Mouse (Mus musculus): ENCODE results near the gene Egln1. TPM values are rescaled to one million over a fixed set of nuclear protein-coding genes. Genes with fewer than 3 reads are reported as not detected.

Egln1 gene
- polyA plus RNA-seq, 1 experiment from 2014 or later: 10.0 TPM

- H3K4me2 ChIP-seq: no peak overlapping the region
- no peaks in the 10 kb centered on the region for H3K36me3 ChIP-seq (ENCODE audit: control insufficient read depth, insufficient read depth, low read length)
- no peak overlapping the region for H3K27ac ChIP-seq (ENCODE audit: low read depth, low read length)
- H3K9ac ChIP-seq (ENCODE audit: low read depth, low read length): no peak overlapping the region
- peaks cover 4% of the 10 kb centered on the region; the same call in 1 of the 2 replicates for H3K4me1 ChIP-seq (replicated peaks; ENCODE audit: control insufficient read depth, insufficient read depth, low read length)
- 75% methylated on average over 7 of the region's 7 CpGs for WGBS
- H3K4me3 ChIP-seq (ENCODE audit: low read depth, low read length): no peak overlapping the region
- DNase-seq (ENCODE audit: low spot score) (no peak), ATAC-seq (replicated peaks; ENCODE audit: low FRiP score) (no peak)
- H3K9me3 ChIP-seq (ENCODE audit: control insufficient read depth, low read length): no peaks in the 10 kb centered on the region
- H3K27me3 ChIP-seq (replicated peaks; ENCODE audit: control insufficient read depth, insufficient read depth, low read length): no peaks in the 10 kb centered on the region
Observed at GRCm38 (mm10) chr8:124953188-124953587, 4.1 kb upstream of the Egln1 start.

- Histone ChIP-seq H3K9me3 (ENCODE audit: control insufficient read depth, low read length) (no peaks in the 10 kb centered on the region), H3K36me3 (ENCODE audit: control insufficient read depth, insufficient read depth, low read length) (peaks cover 2% of the 10 kb centered on the region; the same call in 1 of the 2 replicates), H3K4me2 (peak overlapping the region; percentile 88), H3K4me3 (ENCODE audit: low read depth, low read length) (no peak overlapping the region), H3K27me3 (replicated peaks; ENCODE audit: control insufficient read depth, insufficient read depth, low read length) (0 out of 2 replicates have a peak, but pooled peaks cover 3% of the 10 kb centered on the region), H3K4me1 (replicated peaks; ENCODE audit: control insufficient read depth, insufficient read depth, low read length) (peaks cover 12% of the 10 kb centered on the region), H3K27ac (ENCODE audit: low read depth, low read length) (no peak overlapping the region), H3K9ac (ENCODE audit: low read depth, low read length) (0 out of 2 replicates have a peak overlapping the region, but pooled peaks have one; percentile 80)
- ATAC-seq (replicated peaks; ENCODE audit: low FRiP score) (no peak), DNase-seq (ENCODE audit: low spot score) (no peak)
- WGBS: 62% methylated on average over 2 of the region's 2 CpGs
Observed at GRCm38 (mm10) chr8:124950865-124951264, 1.7 kb upstream of the Egln1 start.

GRCm38 (mm10) chr8:124950069-124950456 lies 939 bp upstream of the Egln1 start:
- H3K4me3 ChIP-seq (ENCODE audit: low read depth, low read length): peak overlapping the region; percentile 85
- WGBS: 41% methylated on average over 10 of the region's 10 CpGs
- H3K4me2 ChIP-seq: peak overlapping the region; percentile 88
- peak overlapping the region; percentile 80 for H3K9ac ChIP-seq (ENCODE audit: low read depth, low read length)
- ATAC-seq (replicated peaks; ENCODE audit: low FRiP score) (no peak), DNase-seq (ENCODE audit: low spot score) (peak; percentile 45)
- H3K36me3 ChIP-seq (ENCODE audit: control insufficient read depth, insufficient read depth, low read length): peaks cover 2% of the 10 kb centered on the region; the same call in 1 of the 2 replicates
- peak overlapping the region; percentile 94; the same call in 1 of the 2 replicates for H3K27ac ChIP-seq (ENCODE audit: low read depth, low read length)
- 0 out of 2 replicates have a peak, but pooled peaks cover 3% of the 10 kb centered on the region for H3K27me3 ChIP-seq (replicated peaks; ENCODE audit: control insufficient read depth, insufficient read depth, low read length)
- peaks cover 14% of the 10 kb centered on the region for H3K4me1 ChIP-seq (replicated peaks; ENCODE audit: control insufficient read depth, insufficient read depth, low read length)
- H3K9me3 ChIP-seq (ENCODE audit: control insufficient read depth, low read length): no peaks in the 10 kb centered on the region

DNA sequence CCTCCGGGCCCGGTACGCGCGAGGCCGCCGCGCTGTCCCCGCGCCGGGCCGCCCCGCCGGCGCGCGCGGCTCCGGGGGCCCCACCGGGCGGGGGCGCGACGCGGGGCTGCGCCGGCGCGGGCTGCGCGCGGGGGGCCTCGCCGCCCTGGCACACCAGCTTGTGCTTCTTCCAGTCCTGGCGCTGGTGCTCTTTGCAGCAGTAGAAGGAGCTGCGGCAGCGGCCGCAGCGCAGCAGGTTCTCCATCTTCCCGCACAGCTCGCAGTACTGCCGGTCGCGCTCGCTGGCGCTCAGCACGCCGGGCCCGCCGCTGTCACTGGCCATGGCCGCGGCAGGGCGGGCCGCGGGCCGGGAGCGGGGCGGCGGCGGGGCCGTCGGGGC lies 402 bp downstream of the Egln1 start:
- peak; percentile 26; the same call in 1 of the 2 replicates for ATAC-seq (replicated peaks; ENCODE audit: low FRiP score)
- peaks cover 2% of the 10 kb centered on the region; the same call in 1 of the 2 replicates for H3K36me3 ChIP-seq (ENCODE audit: control insufficient read depth, insufficient read depth, low read length)
- H3K4me2 ChIP-seq: peak overlapping the region; percentile 88
- H3K27ac ChIP-seq (ENCODE audit: low read depth, low read length): peak overlapping the region; percentile 94
- peaks cover 14% of the 10 kb centered on the region for H3K4me1 ChIP-seq (replicated peaks; ENCODE audit: control insufficient read depth, insufficient read depth, low read length)
- H3K9me3 ChIP-seq (ENCODE audit: control insufficient read depth, low read length): no peaks in the 10 kb centered on the region
- peak; percentile 44 for DNase-seq (ENCODE audit: low spot score)
- 0 out of 2 replicates have a peak, but pooled peaks cover 3% of the 10 kb centered on the region for H3K27me3 ChIP-seq (replicated peaks; ENCODE audit: control insufficient read depth, insufficient read depth, low read length)
- peak overlapping the region; percentile 80 for H3K9ac ChIP-seq (ENCODE audit: low read depth, low read length)
- 1% methylated on average over 41 of the region's 62 CpGs for WGBS
- H3K4me3 ChIP-seq (ENCODE audit: low read depth, low read length): peak overlapping the region; percentile 85

DNA sequence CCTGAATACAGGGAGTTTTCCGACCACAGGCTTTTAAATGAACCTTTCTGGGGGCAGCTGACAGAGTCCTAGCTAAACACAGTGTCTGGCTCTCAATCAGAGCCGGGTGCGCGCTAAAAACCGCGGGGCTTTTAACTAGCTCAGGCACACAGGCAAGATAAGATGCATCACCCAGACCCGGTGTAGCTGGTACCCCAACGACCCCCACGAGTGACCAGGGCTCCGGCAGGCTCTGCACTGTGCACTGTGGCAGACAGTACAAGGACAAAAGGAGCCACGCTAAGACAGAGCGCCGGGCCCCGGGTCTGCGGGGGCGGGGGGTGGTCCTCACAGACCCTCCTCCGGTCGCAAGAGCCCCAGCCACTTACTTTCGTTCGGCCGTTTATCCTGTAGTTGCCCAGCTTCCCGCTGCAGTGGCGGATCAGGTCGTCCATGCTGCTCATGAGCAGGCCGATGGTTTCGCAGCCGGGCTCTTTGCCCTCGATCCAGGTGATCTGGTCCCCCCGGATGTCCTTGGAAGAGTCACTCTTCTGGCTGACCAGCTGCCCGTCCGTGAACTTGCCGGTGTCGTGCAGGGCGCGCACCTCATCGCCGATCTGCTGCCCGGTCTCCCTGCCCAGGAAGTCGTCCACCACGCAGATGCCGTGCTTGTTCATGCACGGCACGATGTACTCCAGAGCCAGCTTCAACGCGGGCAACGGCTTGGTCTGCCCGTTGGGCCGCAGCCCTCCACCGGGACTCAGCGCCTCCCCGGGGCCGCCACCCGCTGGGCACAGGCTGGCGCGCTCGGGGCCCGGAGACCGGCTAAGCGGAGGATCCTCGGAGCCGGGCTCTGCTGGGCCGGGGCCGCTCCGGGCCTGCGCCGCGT lies 1.0 kb downstream of the Egln1 start:
- Histone ChIP-seq H3K36me3 (ENCODE audit: control insufficient read depth, insufficient read depth, low read length) (peaks cover 2% of the 10 kb centered on the region; the same call in 1 of the 2 replicates), H3K27ac (ENCODE audit: low read depth, low read length) (peak overlapping the region; percentile 94), H3K9me3 (ENCODE audit: control insufficient read depth, low read length) (no peaks in the 10 kb centered on the region), H3K4me3 (ENCODE audit: low read depth, low read length) (peak overlapping the region; percentile 85), H3K9ac (ENCODE audit: low read depth, low read length) (peak overlapping the region; percentile 80), H3K27me3 (replicated peaks; ENCODE audit: control insufficient read depth, insufficient read depth, low read length) (0 out of 2 replicates have a peak, but pooled peaks cover 3% of the 10 kb centered on the region), H3K4me2 (peak overlapping the region; percentile 88), H3K4me1 (replicated peaks; ENCODE audit: control insufficient read depth, insufficient read depth, low read length) (peaks cover 14% of the 10 kb centered on the region)
- ATAC-seq (replicated peaks; ENCODE audit: low FRiP score) (peak; percentile 25), DNase-seq (ENCODE audit: low spot score) (peak; percentile 68)
- under 1% methylated on average over 60 of the region's 67 CpGs for WGBS

DNA sequence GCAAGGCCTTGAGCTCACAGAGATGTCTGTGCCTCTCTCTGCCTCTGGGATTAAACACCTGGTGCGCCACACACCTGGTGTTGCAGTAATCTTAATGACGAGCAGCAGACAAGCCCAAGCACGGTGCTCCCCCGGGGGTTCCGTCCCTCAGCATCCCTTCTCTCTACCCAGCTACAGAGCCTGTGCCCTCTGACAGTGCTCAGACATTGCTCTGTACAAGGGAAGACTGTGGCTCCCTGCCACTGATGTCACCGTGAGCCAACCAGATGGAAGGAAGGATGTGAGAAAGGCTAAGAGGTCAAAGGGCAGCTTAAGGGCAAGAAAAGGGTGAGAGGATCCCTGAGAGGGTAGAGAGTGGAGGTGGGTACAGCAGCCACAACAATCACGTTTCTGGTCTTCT lies 4.7 kb downstream of the Egln1 start:
- H3K4me3 ChIP-seq (ENCODE audit: low read depth, low read length): no peak overlapping the region
- 70% methylated on average over 7 of the region's 7 CpGs for WGBS

GRCm38 (mm10) chr8:124943801-124944200 lies 5.3 kb downstream of the Egln1 start:
- no peaks in the 10 kb centered on the region for H3K9me3 ChIP-seq (ENCODE audit: control insufficient read depth, low read length)
- 0 out of 2 replicates have a peak, but pooled peaks cover 3% of the 10 kb centered on the region for H3K27me3 ChIP-seq (replicated peaks; ENCODE audit: control insufficient read depth, insufficient read depth, low read length)
- no peak overlapping the region for H3K4me3 ChIP-seq (ENCODE audit: low read depth, low read length)
- H3K4me2 ChIP-seq: no peak overlapping the region
- H3K27ac ChIP-seq (ENCODE audit: low read depth, low read length): no peak overlapping the region
- peaks cover 5% of the 10 kb centered on the region; the same call in 1 of the 2 replicates for H3K36me3 ChIP-seq (ENCODE audit: control insufficient read depth, insufficient read depth, low read length)
- H3K9ac ChIP-seq (ENCODE audit: low read depth, low read length): no peak overlapping the region
- 91% methylated on average over 6 of the region's 6 CpGs for WGBS
- no peak for ATAC-seq (replicated peaks; ENCODE audit: low FRiP score)
- DNase-seq (ENCODE audit: low spot score): no peak
- peaks cover 11% of the 10 kb centered on the region for H3K4me1 ChIP-seq (replicated peaks; ENCODE audit: control insufficient read depth, insufficient read depth, low read length)

More for the DNA sequence above, 4.7 kb downstream of the Egln1 start:
- Histone ChIP-seq H3K27ac (ENCODE audit: low read depth, low read length) (no peak overlapping the region), H3K9ac (ENCODE audit: low read depth, low read length) (no peak overlapping the region), H3K9me3 (ENCODE audit: control insufficient read depth, low read length) (no peaks in the 10 kb centered on the region), H3K4me2 (no peak overlapping the region), H3K36me3 (ENCODE audit: control insufficient read depth, insufficient read depth, low read length) (peaks cover 2% of the 10 kb centered on the region; the same call in 1 of the 2 replicates), H3K27me3 (replicated peaks; ENCODE audit: control insufficient read depth, insufficient read depth, low read length) (0 out of 2 replicates have a peak, but pooled peaks cover 3% of the 10 kb centered on the region), H3K4me1 (replicated peaks; ENCODE audit: control insufficient read depth, insufficient read depth, low read length) (peaks cover 11% of the 10 kb centered on the region)
- ATAC-seq (replicated peaks; ENCODE audit: low FRiP score) (no peak), DNase-seq (ENCODE audit: low spot score) (no peak)

DNA sequence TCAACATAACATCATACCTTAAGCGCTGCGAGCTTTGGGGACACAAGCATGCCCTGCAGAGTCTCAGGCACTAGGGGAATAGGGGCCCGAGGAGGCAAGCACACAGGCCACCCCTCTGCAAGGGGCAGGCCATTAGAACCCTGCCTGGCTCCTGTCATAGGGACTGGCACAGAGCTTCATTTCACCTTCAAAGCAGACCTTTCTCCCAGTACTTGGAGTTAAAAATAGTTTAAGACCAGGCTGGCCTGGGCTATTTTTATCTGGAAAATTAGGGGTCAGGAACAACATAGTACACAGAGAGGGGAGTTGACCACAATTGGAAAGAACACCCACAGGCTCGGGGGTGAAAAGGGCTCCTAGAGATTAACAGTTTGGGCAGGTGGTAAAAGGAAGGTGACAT lies 11.8 kb downstream of the Egln1 start:
- Histone ChIP-seq H3K27me3 (replicated peaks; ENCODE audit: control insufficient read depth, insufficient read depth, low read length) (no peaks in the 10 kb centered on the region), H3K4me3 (ENCODE audit: low read depth, low read length) (no peak overlapping the region), H3K27ac (ENCODE audit: low read depth, low read length) (no peak overlapping the region), H3K9me3 (ENCODE audit: control insufficient read depth, low read length) (no peaks in the 10 kb centered on the region), H3K9ac (ENCODE audit: low read depth, low read length) (no peak overlapping the region), H3K4me1 (replicated peaks; ENCODE audit: control insufficient read depth, insufficient read depth, low read length) (no peaks in the 10 kb centered on the region), H3K36me3 (ENCODE audit: control insufficient read depth, insufficient read depth, low read length) (peaks cover 5% of the 10 kb centered on the region; the same call in 1 of the 2 replicates), H3K4me2 (no peak overlapping the region)
- 80% methylated on average over 4 of the region's 4 CpGs for WGBS
- no peak for DNase-seq (ENCODE audit: low spot score)
- ATAC-seq (replicated peaks; ENCODE audit: low FRiP score): no peak
